Comparison of ENCODE assay signal across 12 mouse cellular contexts in the genomic region with DNA sequence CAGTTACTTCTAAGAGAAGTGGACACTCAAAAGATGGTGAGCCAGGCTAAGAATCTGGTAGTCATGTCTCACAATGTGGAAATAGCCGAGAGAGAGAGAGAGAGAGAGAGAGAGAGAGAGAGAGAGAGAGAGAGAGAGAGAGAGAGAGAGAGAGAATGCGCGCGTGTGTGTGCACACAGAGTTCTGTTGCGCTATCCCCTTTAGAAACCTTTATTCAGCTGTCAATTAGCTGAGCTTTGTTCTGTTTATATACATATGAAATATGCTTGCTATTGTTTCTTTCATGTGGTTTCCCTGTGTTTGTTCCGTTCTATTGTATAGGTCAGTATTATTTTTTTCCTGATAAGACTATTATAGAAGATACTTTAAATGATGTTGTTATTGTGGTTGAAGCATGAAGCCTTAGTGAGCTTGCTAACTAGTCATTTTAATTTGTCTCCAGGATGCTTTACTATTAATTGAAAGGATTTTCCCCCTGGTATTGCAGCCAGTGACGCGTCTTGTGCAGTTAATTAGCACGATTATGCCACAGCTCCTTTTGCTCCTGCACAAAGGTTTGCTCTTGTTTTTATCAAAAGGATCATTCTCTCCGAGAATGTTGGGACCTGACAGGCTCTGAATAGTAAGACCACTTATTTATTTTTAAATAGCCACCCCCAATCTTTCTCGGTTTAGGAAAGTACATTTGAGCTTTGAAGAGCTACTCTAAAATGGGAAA.
DNase-seq lines count a peak whose midpoint lies in the region; ATAC-seq and TF ChIP-seq lines count a peak whose summit lies in the region.
"Had no signal": no experiment of that assay in that cellular context is flagged by ENCODE, and none has a peak within 500 bp of the region (broad histone marks: within the 10 kb centered on the region; RNA-seq: fewer than 3 reads in every experiment).

No protein-coding gene starts in this region.

- ATAC-seq in midbrain, embryonic 11.5 days (ENCODE audit: low FRiP score): no peak
- peak; percentile 51; the same call in 1 of the 2 replicates for ATAC-seq in forebrain, embryonic 15.5 days (replicated peaks)
- peak; percentile 65; the same call in 1 of the 2 replicates for ATAC-seq in midbrain, embryonic 13.5 days

- H3K9me3 ChIP-seq in midbrain, embryonic 10.5 days (replicated peaks): no peaks in the 10 kb centered on the region
- H3K9me3 ChIP-seq in midbrain, embryonic 11.5 days (ENCODE audit: control insufficient read depth, low read length): no peaks in the 10 kb centered on the region
- no peaks in the 10 kb centered on the region for H3K9me3 ChIP-seq in forebrain, embryonic 15.5 days
- H3K9me3 ChIP-seq in midbrain, embryonic 13.5 days: no peaks in the 10 kb centered on the region

- no peaks in the 10 kb centered on the region for H3K36me3 ChIP-seq in midbrain, embryonic 10.5 days
- no peaks in the 10 kb centered on the region for H3K36me3 ChIP-seq in midbrain, embryonic 11.5 days (ENCODE audit: control insufficient read depth, insufficient read depth, low read length)
- H3K36me3 ChIP-seq in forebrain, embryonic 15.5 days: no peaks in the 10 kb centered on the region
- H3K36me3 ChIP-seq in midbrain, embryonic 13.5 days: no peaks in the 10 kb centered on the region

- H3K4me3 ChIP-seq in midbrain, embryonic 10.5 days: no peak overlapping the region
- H3K4me3 ChIP-seq in midbrain, embryonic 11.5 days (ENCODE audit: low read depth, low read length): no peak overlapping the region
- 0 out of 2 replicates have a peak overlapping the region, but pooled peaks have one; percentile 8 for H3K4me3 ChIP-seq in forebrain, embryonic 15.5 days
- H3K4me3 ChIP-seq in midbrain, embryonic 13.5 days (replicated peaks): no peak overlapping the region
- H3K4me3 ChIP-seq in cerebellum, adult 2 months (replicated peaks; ENCODE audit: insufficient read depth, low read depth, low read length): no peak overlapping the region

- peaks cover 31% of the 10 kb centered on the region for H3K4me1 ChIP-seq in midbrain, embryonic 10.5 days
- 0 out of 2 replicates have a peak, but pooled peaks cover 5% of the 10 kb centered on the region for H3K4me1 ChIP-seq in midbrain, embryonic 11.5 days (ENCODE audit: control insufficient read depth, insufficient read depth, low read length)
- peaks cover 22% of the 10 kb centered on the region for H3K4me1 ChIP-seq in forebrain, embryonic 15.5 days
- peaks cover 21% of the 10 kb centered on the region for H3K4me1 ChIP-seq in midbrain, embryonic 13.5 days (replicated peaks)
- H3K4me1 ChIP-seq in cerebellum, adult 2 months (ENCODE audit: control insufficient read depth, insufficient read depth, low read length): no peaks in the 10 kb centered on the region

- 59% methylated on average over 11 of the region's 11 CpGs for WGBS in midbrain, embryonic 10.5 days
- WGBS in midbrain, embryonic 11.5 days: 44% methylated on average over 11 of the region's 11 CpGs
- WGBS in forebrain, embryonic 15.5 days: under 1% methylated on average over 11 of the region's 11 CpGs
- 18% methylated on average over 11 of the region's 11 CpGs for WGBS in midbrain, embryonic 13.5 days
- WGBS in cerebellum, adult 2 months: 56% methylated on average over 11 of the region's 11 CpGs

- TF ChIP-seq CTCF in cerebellum, adult 2 months (IDR thresholded peaks at IDR 0.05; ENCODE audit: borderline replicate concordance, insufficient read depth, low read depth, low read length): no peak

- no peak overlapping the region for H3K4me2 ChIP-seq in midbrain, embryonic 11.5 days
- H3K4me2 ChIP-seq in forebrain, embryonic 15.5 days (replicated peaks): peak overlapping the region; percentile 37
- peak overlapping the region; percentile 12; the same call in 1 of the 2 replicates for H3K4me2 ChIP-seq in midbrain, embryonic 13.5 days (replicated peaks)

- no peak overlapping the region for H3K9ac ChIP-seq in midbrain, embryonic 11.5 days (ENCODE audit: low read length)
- H3K9ac ChIP-seq in forebrain, embryonic 15.5 days (replicated peaks): 0 out of 2 replicates have a peak overlapping the region, but pooled peaks have one; percentile 19
- no peak overlapping the region for H3K9ac ChIP-seq in midbrain, embryonic 13.5 days (replicated peaks)

- DNase-seq in midbrain, embryonic 10.5 days (ENCODE audit: low spot score): no peak
- no peak for DNase-seq in midbrain, embryonic 11.5 days (ENCODE audit: low spot score, missing footprints)
- DNase-seq in retina, postnatal 1 day: peak; percentile 74
- DNase-seq in cerebellum, adult 2 months: no peak
- DNase-seq in thymus, postnatal 10 days (ENCODE audit: low spot score in 2 of 2): no peak
- DNase-seq: adrenal gland, postnatal 10 days; cerebellum, adult 9-10 months; right cerebral cortex, postnatal 4 days had no signal

- H3K27me3 ChIP-seq in midbrain, embryonic 10.5 days (ENCODE audit: low read depth, poor library complexity, severe bottlenecking): no peaks in the 10 kb centered on the region
- no peaks in the 10 kb centered on the region for H3K27me3 ChIP-seq in midbrain, embryonic 11.5 days (ENCODE audit: control insufficient read depth, insufficient read depth, low read length)
- H3K27me3 ChIP-seq in forebrain, embryonic 15.5 days: peaks cover 9% of the 10 kb centered on the region; the same call in 1 of the 2 replicates
- H3K27me3 ChIP-seq in midbrain, embryonic 13.5 days: no peaks in the 10 kb centered on the region
- no peaks in the 10 kb centered on the region for H3K27me3 ChIP-seq in cerebellum, adult 2 months (ENCODE audit: control insufficient read depth, insufficient read depth, low read length)

- no peak for TF ChIP-seq POLR2A in cerebellum, adult 2 months (IDR thresholded peaks at IDR 0.05; ENCODE audit: borderline replicate concordance, insufficient read depth, low read length)

- H3K27ac ChIP-seq in midbrain, embryonic 10.5 days (replicated peaks): 0 out of 2 replicates have a peak overlapping the region, but pooled peaks have one; percentile 33
- H3K27ac ChIP-seq in midbrain, embryonic 11.5 days (ENCODE audit: low read depth, low read length): no peak overlapping the region
- H3K27ac ChIP-seq in forebrain, embryonic 15.5 days (replicated peaks): no peak overlapping the region
- peak overlapping the region; percentile 59; the same call in 1 of the 2 replicates for H3K27ac ChIP-seq in midbrain, embryonic 13.5 days
- no peak overlapping the region for H3K27ac ChIP-seq in cerebellum, adult 2 months (ENCODE audit: insufficient read depth, low read length)
- H3K27ac ChIP-seq: kidney, postnatal 0 days; macrophage had no signal

Comparison
In these comparisons a context has a peak if more than half of its experiments do, and no peak if none do; other contexts are left out.
1. H3K27ac ChIP-seq: peak in midbrain, embryonic 10.5 days (single experiment) and midbrain, embryonic 13.5 days (single experiment); none in midbrain, embryonic 11.5 days (single experiment), forebrain, embryonic 15.5 days (single experiment) and cerebellum, adult 2 months (single experiment).